Mouse (Mus musculus) hindbrain, postnatal 0 days (tissue): ENCODE data around the gene Rps18. TPM values are rescaled to one million over a fixed set of nuclear protein-coding genes. Genes with fewer than 3 reads are reported as not detected.
"Not testable (repeated sequence)": the region's sequence is repeated elsewhere in the genome, so short reads cannot be mapped to it uniquely, and the experiment has no call there.

Experiments used
- ATAC-seq: fragments of 200-750 bp; cut with Nextera tagmentation; 2 replicates; pipeline ENCODE4 v1.8.0; 2017; ENCODE audit warnings: mild to moderate bottlenecking, moderate TSS enrichment, moderate library complexity
- DNase-seq: peaks from one replicate; pipeline ENCODE4 v3.0.0-alpha.2; 2015; ENCODE audit warnings: low spot score
- H3K27ac ChIP-seq: fragments of 300-500 bp; sonication (generic); 2 replicates; pipeline ENCODE4 v1.5.1; 2014; ENCODE audit warnings: mild to moderate bottlenecking
- H3K27me3 ChIP-seq: fragments of 300-500 bp; sonication (generic); 2 replicates; pipeline ENCODE4 v1.6.1; 2014; ENCODE audit warnings: low read length, mixed read lengths; ENCODE audit not compliant: insufficient read depth
- H3K36me3 ChIP-seq: fragments of 300-500 bp; sonication (generic); 2 replicates; pipeline ENCODE4 v1.6.1; 2014; ENCODE audit warnings: low read length, mixed read lengths; ENCODE audit not compliant: insufficient read depth
- H3K4me1 ChIP-seq: fragments of 300-500 bp; sonication (generic); 2 replicates; pipeline ENCODE4 v1.6.1; 2014; ENCODE audit warnings: antibody characterized with exemption, low read length, mixed read lengths; ENCODE audit not compliant: insufficient read depth
- H3K4me2 ChIP-seq: fragments of 300-500 bp; sonication (generic); 2 replicates; pipeline ENCODE4 v1.6.1; 2014; ENCODE audit warnings: low read depth, mild to moderate bottlenecking, low read length, moderate library complexity, mixed read lengths
- H3K4me3 ChIP-seq: fragments of 300-500 bp; sonication (generic); 2 replicates; pipeline ENCODE4 v1.5.1; 2014; ENCODE audit warnings: low read length
- H3K9ac ChIP-seq: fragments of 300-500 bp; sonication (generic); replicated peaks from 2 replicates; pipeline ENCODE4 v1.6.1; 2014; ENCODE audit warnings: mild to moderate bottlenecking, low read length, moderate library complexity, mixed read lengths
- H3K9me3 ChIP-seq: fragments of 300-500 bp; sonication (generic); 2 replicates; pipeline ENCODE4 v1.6.1; 2016; ENCODE audit warnings: low read length, mixed read lengths
- CTCF ChIP-seq: IDR thresholded peaks from 2 replicates; pipeline ENCODE4 v1.5.1; 2016; ENCODE audit warnings: antibody characterized with exemption, control low read depth, low read depth
- WGBS: fragments of 180-500 bp; shearing (Covaris S2); extraction: QIAGEN DNeasy Blood & Tissue Kit; methylation state at CpG from one replicate; pipeline ENCODE4 v1.1.7; 2014; 5-methylcytosine and 5-hydroxymethylcytosine counted together
- polyA plus RNA-seq: library from polyadenylated mRNA; unstranded; fragments of >200 nt; fragmentation: Nextera tagmentation; extraction: Ambion mirVana; gene quantifications from 2 replicates; pipeline ENCODE4 v1.2.1, GENCODE M21; 2015
- total RNA-seq: library from RNA; depleted of rRNA; stranded (reverse); fragments of >200 nt; gene quantifications from 2 replicates; pipeline ENCODE4 v1.2.3, GENCODE M21; 2014; rRNA removed

Gene Rps18
- total RNA-seq (1,180 and 1,309 TPM in 2 replicates), polyA plus RNA-seq (904 and 918 TPM in 2 replicates)

- Histone ChIP-seq H3K4me3 (peak within 1 kb of the TSS; percentile 56), H3K36me3 (peaks cover 32% of the 10 kb centered on the region), H3K27ac (peak within 1 kb of the TSS; percentile 90), H3K9ac (peak within 1 kb of the TSS; percentile 77), H3K4me1 (peaks cover 11% of the 10 kb centered on the region), H3K4me2 (peak within 1 kb of the TSS; percentile 85), H3K9me3 (no peaks in the 10 kb centered on the region), H3K27me3 (no peaks in the 10 kb centered on the region)
- peak; percentile 89 for ATAC-seq
- under 1% methylated on average over 50 of the region's 50 CpGs for WGBS
- peak; percentile 52 for TF ChIP-seq CTCF
- peak; percentile 98 for DNase-seq
These were observed at the start of gene Rps18, which contains the start of gene Vps52 for GRCm38 (mm10) chr17:33955555-33956214. TSS of gene Rps18 (minus strand) at chr17:33956001. TSS of gene Vps52 (plus strand) at chr17:33955812.

- H3K27me3 ChIP-seq, result no peaks in the 10 kb centered on the region; the same call in 1 of the 2 replicates
- DNase-seq (peak; percentile 50), ATAC-seq (no peak)
- TF ChIP-seq CTCF, result peak; percentile 84
- H3K4me3 ChIP-seq, result no peak overlapping the region
- no peaks in the 10 kb centered on the region for H3K9me3 ChIP-seq
- no peak overlapping the region for H3K4me2 ChIP-seq
- no peak overlapping the region for H3K27ac ChIP-seq
- no peaks in the 10 kb centered on the region for H3K36me3 ChIP-seq
- H3K4me1 ChIP-seq, result no peaks in the 10 kb centered on the region
- no peak overlapping the region for H3K9ac ChIP-seq
- WGBS, result 6% methylated on average over 5 of the region's 5 CpGs
These were observed 47.6 kb upstream of the Rps18 start for GRCm38 (mm10) chr17:34003426-34003825.

- not testable (repeated sequence) for H3K4me3 ChIP-seq, H3K4me2 ChIP-seq, H3K36me3 ChIP-seq, H3K27ac ChIP-seq, H3K9me3 ChIP-seq, ATAC-seq, H3K4me1 ChIP-seq, DNase-seq, H3K27me3 ChIP-seq, H3K9ac ChIP-seq
- 63% methylated on average over 2 of the region's 2 CpGs for WGBS
These were observed 45.0 kb upstream of the Rps18 start for GRCm38 (mm10) chr17:34000796-34001195.

- peak within 1 kb of the TSS; percentile 76 for H3K4me2 ChIP-seq
- WGBS, result under 1% methylated on average over 30 of the region's 30 CpGs
- ATAC-seq, result peak; percentile 92
These were observed 44.3 kb upstream of the Rps18 start, which contains the start of gene H2-K1 for GRCm38 (mm10) chr17:34000150-34000537. TSS of gene H2-K1 (minus strand) at chr17:34000347.

GRCm38 (mm10) chr17:33999341-34000149 is 43.7 kb upstream of the Rps18 start:
- Histone ChIP-seq H3K9me3 (no peaks in the 10 kb centered on the region), H3K4me3 (peak overlapping the region; percentile 45), H3K27ac (no peak overlapping the region), H3K4me1 (no peaks in the 10 kb centered on the region), H3K27me3 (no peaks in the 10 kb centered on the region; the same call in 1 of the 2 replicates), H3K36me3 (no peaks in the 10 kb centered on the region), H3K9ac (no peak overlapping the region; the same call in 1 of the 2 replicates), H3K4me2 (peak overlapping the region; percentile 76)
- DNase-seq (no peak), ATAC-seq (peak; percentile 69)
- no peak for TF ChIP-seq CTCF
- WGBS, result 2% methylated on average over 81 of the region's 87 CpGs

More at GRCm38 (mm10) chr17:34000150-34000537, 44.3 kb upstream of the Rps18 start, which contains the start of gene H2-K1:
- Histone ChIP-seq H3K9me3 (no peaks in the 10 kb centered on the region), H3K4me1 (no peaks in the 10 kb centered on the region), H3K4me3 (peak within 1 kb of the TSS; percentile 45), H3K27ac (no peak within 1 kb of the TSS), H3K9ac (no peak within 1 kb of the TSS; the same call in 1 of the 2 replicates), H3K36me3 (no peaks in the 10 kb centered on the region), H3K27me3 (no peaks in the 10 kb centered on the region; the same call in 1 of the 2 replicates)
- DNase-seq, result peak; percentile 76
- TF ChIP-seq CTCF, result no peak

- H3K36me3 ChIP-seq, H3K9ac ChIP-seq, H3K27me3 ChIP-seq, H3K4me3 ChIP-seq, H3K27ac ChIP-seq, H3K4me1 ChIP-seq, H3K9me3 ChIP-seq, H3K4me2 ChIP-seq, DNase-seq, ATAC-seq: not testable (repeated sequence)
- 59% methylated on average over 5 of the region's 5 CpGs for WGBS
These were observed 42.9 kb upstream of the Rps18 start for GRCm38 (mm10) chr17:33998697-33999096.

- not testable (repeated sequence) for DNase-seq, H3K9ac ChIP-seq, H3K4me2 ChIP-seq, H3K9me3 ChIP-seq, H3K27ac ChIP-seq, H3K4me3 ChIP-seq, H3K36me3 ChIP-seq, H3K27me3 ChIP-seq, H3K4me1 ChIP-seq, ATAC-seq
- 98% methylated on average over 2 of the region's 2 CpGs for WGBS
These were observed 41.2 kb upstream of the Rps18 start for GRCm38 (mm10) chr17:33997025-33997424.
